Mouse (Mus musculus) forebrain, embryonic 12.5 days (tissue): ENCODE measurements around the gene Slc10a1. TPM values are rescaled to one million over a fixed set of nuclear protein-coding genes. Genes with fewer than 3 reads are reported as not detected.

Source experiments
- ATAC-seq: fragments of 200-750 bp; cut with Nextera tagmentation; 2 replicates; pipeline ENCODE4 v1.8.0; 2017; ENCODE audit warnings: moderate TSS enrichment; ENCODE audit not compliant: low FRiP score
- H3K27ac ChIP-seq: fragments of 300-500 bp; sonication (generic); 2 replicates; pipeline ENCODE4 v1.5.1; 2016; ENCODE audit warnings: mild to moderate bottlenecking
- H3K27me3 ChIP-seq: fragments of 300-500 bp; sonication (generic); 2 replicates; pipeline ENCODE4 v1.6.1; 2016; ENCODE audit warnings: mild to moderate bottlenecking
- H3K36me3 ChIP-seq: fragments of 300-500 bp; sonication (generic); replicated peaks from 2 replicates; pipeline ENCODE4 v1.6.1; 2016; ENCODE audit warnings: mild to moderate bottlenecking
- H3K4me1 ChIP-seq: fragments of 300-500 bp; sonication (generic); 2 replicates; pipeline ENCODE4 v1.6.1; 2016
- H3K4me2 ChIP-seq: fragments of 300-500 bp; sonication (generic); 2 replicates; pipeline ENCODE4 v1.6.1; 2016; ENCODE audit warnings: mild to moderate bottlenecking, moderate library complexity
- H3K4me3 ChIP-seq: fragments of 300-500 bp; sonication (generic); replicated peaks from 2 replicates; pipeline ENCODE4 v1.5.1; 2016; ENCODE audit warnings: mild to moderate bottlenecking
- H3K9ac ChIP-seq: fragments of 300-500 bp; sonication (generic); 2 replicates; pipeline ENCODE4 v1.6.1; 2016; ENCODE audit warnings: mild to moderate bottlenecking
- H3K9me3 ChIP-seq: fragments of 300-500 bp; sonication (generic); 2 replicates; pipeline ENCODE4 v1.6.1; 2016
- WGBS: fragments of 180-500 bp; shearing (Covaris S2); methylation state at CpG from one replicate; pipeline ENCODE4 v1.1.7; 2016; 5-methylcytosine and 5-hydroxymethylcytosine counted together
- polyA plus RNA-seq: library from polyadenylated mRNA; unstranded; fragments of >200 nt; fragmentation: Nextera tagmentation; extraction: Ambion mirVana; gene quantifications from 2 replicates; pipeline ENCODE4 v1.2.1, GENCODE M21; 2016

Slc10a1 gene
- polyA plus RNA-seq: 0.99 and 1.4 TPM in 2 replicates

GRCm38 (mm10) chr12:80968605-80969004 lies at the start of gene Slc10a1:
Gene Slc10a1 (minus strand): TSS chr12:80968705.
- Histone ChIP-seq H3K27me3 (no peaks in the 10 kb centered on the region), H3K9ac (no peak within 1 kb of the TSS), H3K27ac (no peak within 1 kb of the TSS), H3K4me2 (no peak within 1 kb of the TSS), H3K4me1 (no peaks in the 10 kb centered on the region), H3K36me3 (no peaks in the 10 kb centered on the region), H3K9me3 (no peaks in the 10 kb centered on the region), H3K4me3 (no peak within 1 kb of the TSS)
- ATAC-seq: no peak
- WGBS: 92% methylated on average over 5 of the region's 5 CpGs

GRCm38 (mm10) chr12:81017624-81018023 lies 49.1 kb upstream of the Slc10a1 start:
- Histone ChIP-seq H3K36me3 (no peaks in the 10 kb centered on the region), H3K9ac (no peak overlapping the region), H3K27ac (no peak overlapping the region), H3K4me2 (no peak overlapping the region), H3K27me3 (no peaks in the 10 kb centered on the region), H3K9me3 (no peaks in the 10 kb centered on the region), H3K4me1 (no peaks in the 10 kb centered on the region), H3K4me3 (no peak overlapping the region)
- ATAC-seq: no peak
- 94% methylated on average over 12 of the region's 12 CpGs for WGBS

GRCm38 (mm10) chr12:81013496-81013895 lies 45.0 kb upstream of the Slc10a1 start:
- Histone ChIP-seq H3K27me3 (peaks cover 7% of the 10 kb centered on the region; the same call in 1 of the 2 replicates), H3K9me3 (no peaks in the 10 kb centered on the region), H3K4me1 (peaks cover 18% of the 10 kb centered on the region), H3K36me3 (no peaks in the 10 kb centered on the region), H3K27ac (no peak overlapping the region), H3K9ac (no peak overlapping the region), H3K4me3 (no peak overlapping the region), H3K4me2 (no peak overlapping the region)
- no peak for ATAC-seq
- 82% methylated on average over 11 of the region's 11 CpGs for WGBS

GRCm38 (mm10) chr12:81011994-81012393 lies 43.5 kb upstream of the Slc10a1 start:
- 88% methylated on average over 2 of the region's 2 CpGs for WGBS
- Histone ChIP-seq H3K9me3 (no peaks in the 10 kb centered on the region), H3K4me2 (no peak overlapping the region), H3K36me3 (no peaks in the 10 kb centered on the region), H3K27ac (no peak overlapping the region), H3K4me1 (peaks cover 19% of the 10 kb centered on the region), H3K9ac (no peak overlapping the region), H3K27me3 (peaks cover 7% of the 10 kb centered on the region; the same call in 1 of the 2 replicates), H3K4me3 (no peak overlapping the region)
- no peak for ATAC-seq

GRCm38 (mm10) chr12:81009813-81010212 lies 41.3 kb upstream of the Slc10a1 start:
- peak overlapping the region; percentile 35 for H3K4me2 ChIP-seq
- peaks cover 19% of the 10 kb centered on the region for H3K4me1 ChIP-seq
- H3K9ac ChIP-seq: no peak overlapping the region; the same call in 1 of the 2 replicates
- H3K36me3 ChIP-seq: no peaks in the 10 kb centered on the region
- peak; percentile 49; the same call in 1 of the 2 replicates for ATAC-seq
- H3K27me3 ChIP-seq: peaks cover 19% of the 10 kb centered on the region; the same call in 1 of the 2 replicates
- WGBS: 0% methylated on average over 3 of the region's 3 CpGs
- H3K9me3 ChIP-seq: no peaks in the 10 kb centered on the region
- H3K27ac ChIP-seq: no peak overlapping the region
- H3K4me3 ChIP-seq: no peak overlapping the region

- no peak overlapping the region for H3K4me3 ChIP-seq
- peaks cover 40% of the 10 kb centered on the region for H3K27me3 ChIP-seq
- no peaks in the 10 kb centered on the region for H3K36me3 ChIP-seq
- H3K27ac ChIP-seq: peak overlapping the region; percentile 63
- H3K4me1 ChIP-seq: peaks cover 37% of the 10 kb centered on the region
- peak overlapping the region; percentile 30 for H3K4me2 ChIP-seq
- ATAC-seq: peak; percentile 88
- WGBS: 4% methylated on average over 13 of the region's 13 CpGs
- no peaks in the 10 kb centered on the region for H3K9me3 ChIP-seq
- H3K9ac ChIP-seq: no peak overlapping the region
Observed at GRCm38 (mm10) chr12:81002841-81003635, 34.5 kb upstream of the Slc10a1 start.

- Histone ChIP-seq H3K4me2 (no peak overlapping the region), H3K36me3 (no peaks in the 10 kb centered on the region), H3K27ac (no peak overlapping the region), H3K4me3 (no peak overlapping the region), H3K9me3 (no peaks in the 10 kb centered on the region), H3K27me3 (peaks cover 50% of the 10 kb centered on the region), H3K4me1 (peaks cover 39% of the 10 kb centered on the region), H3K9ac (no peak overlapping the region)
- 70% methylated on average over 4 of the region's 4 CpGs for WGBS
- no peak for ATAC-seq
Observed at GRCm38 (mm10) chr12:81000924-81001323, 32.4 kb upstream of the Slc10a1 start.

GRCm38 (mm10) chr12:80998528-80999221 lies 30.2 kb upstream of the Slc10a1 start:
- peak overlapping the region; percentile 65 for H3K27ac ChIP-seq
- no peak overlapping the region for H3K9ac ChIP-seq
- H3K27me3 ChIP-seq: peaks cover 41% of the 10 kb centered on the region
- ATAC-seq: no peak
- no peaks in the 10 kb centered on the region for H3K36me3 ChIP-seq
- H3K4me2 ChIP-seq: peak overlapping the region; percentile 48
- H3K4me1 ChIP-seq: peaks cover 39% of the 10 kb centered on the region
- 3% methylated on average over 33 of the region's 33 CpGs for WGBS
- H3K9me3 ChIP-seq: no peaks in the 10 kb centered on the region
- peak overlapping the region; percentile 27 for H3K4me3 ChIP-seq

GRCm38 (mm10) chr12:80997652-80998051 lies 29.1 kb upstream of the Slc10a1 start:
- WGBS: 66% methylated on average over 4 of the region's 4 CpGs
- ATAC-seq: no peak
- Histone ChIP-seq H3K4me3 (no peak overlapping the region), H3K27me3 (peaks cover 46% of the 10 kb centered on the region), H3K9ac (no peak overlapping the region), H3K4me1 (peaks cover 30% of the 10 kb centered on the region), H3K36me3 (no peaks in the 10 kb centered on the region), H3K27ac (no peak overlapping the region), H3K9me3 (no peaks in the 10 kb centered on the region), H3K4me2 (no peak overlapping the region)

- H3K9me3 ChIP-seq: no peaks in the 10 kb centered on the region
- no peak for ATAC-seq
- no peak overlapping the region for H3K27ac ChIP-seq
- H3K27me3 ChIP-seq: peaks cover 47% of the 10 kb centered on the region
- no peak overlapping the region for H3K4me3 ChIP-seq
- H3K4me1 ChIP-seq: peaks cover 29% of the 10 kb centered on the region
- no peak overlapping the region for H3K4me2 ChIP-seq
- 94% methylated on average over 4 of the region's 4 CpGs for WGBS
- H3K9ac ChIP-seq: no peak overlapping the region
- no peaks in the 10 kb centered on the region for H3K36me3 ChIP-seq
Observed at GRCm38 (mm10) chr12:80995326-80995725, 26.8 kb upstream of the Slc10a1 start.

GRCm38 (mm10) chr12:80993773-80994172 lies 25.3 kb upstream of the Slc10a1 start:
- H3K4me3 ChIP-seq: no peak overlapping the region
- H3K36me3 ChIP-seq: no peaks in the 10 kb centered on the region
- peaks cover 16% of the 10 kb centered on the region for H3K4me1 ChIP-seq
- no peak for ATAC-seq
- H3K27ac ChIP-seq: no peak overlapping the region
- H3K27me3 ChIP-seq: peaks cover 32% of the 10 kb centered on the region
- H3K4me2 ChIP-seq: no peak overlapping the region
- no peak overlapping the region for H3K9ac ChIP-seq
- no peaks in the 10 kb centered on the region for H3K9me3 ChIP-seq
- WGBS: 84% methylated on average over 1 of the region's 1 CpGs

- ATAC-seq: no peak
Observed at GRCm38 (mm10) chr12:80992540-80993122, 24.1 kb upstream of the Slc10a1 start.

More at GRCm38 (mm10) chr12:80992540-80993122, 24.1 kb upstream of the Slc10a1 start:
- Histone ChIP-seq H3K36me3 (no peaks in the 10 kb centered on the region), H3K27me3 (peaks cover 25% of the 10 kb centered on the region), H3K4me3 (no peak overlapping the region), H3K4me1 (peaks cover 8% of the 10 kb centered on the region), H3K9me3 (no peaks in the 10 kb centered on the region), H3K9ac (no peak overlapping the region), H3K27ac (no peak overlapping the region), H3K4me2 (no peak overlapping the region)
- 87% methylated on average over 8 of the region's 8 CpGs for WGBS
